Mouse (Mus musculus) regulatory T cell (primary cell): ENCODE measurements around the gene Rogdi.

ENCODE experiments used
- in situ Hi-C: fragments of 300-600 bp; cut with MboI, MseI; formaldehyde crosslinking; loops from one replicate; pipeline ENCODE4 v1.15.1; 2025; ENCODE audit warnings: high pct_unique_total_duplicates

Gene Rogdi

GRCm38 (mm10) chr16:4997553-4997952 is 15.8 kb downstream of the Rogdi start, which contains the start of gene Sept12:
TSS of gene Sept12 (minus strand) at chr16:4997852.
- in situ Hi-C loops: no loop called here

GRCm38 (mm10) chr16:4993276-4993675 is 20.1 kb downstream of the Rogdi start:
- in situ Hi-C loops: no loop called here

- in situ Hi-C loops: loop anchor here (5.0 kb wide), 1 partner anchor 158 kb away; no protein-coding TSS in a partner anchor
Observed at GRCm38 (mm10) chr16:4984717-4985116, 28.6 kb downstream of the Rogdi start.

- in situ Hi-C loops: loop anchor here (5.0 kb wide), 1 partner anchor 162 kb away; no protein-coding TSS in a partner anchor
Observed at GRCm38 (mm10) chr16:4979755-4980380, 33.5 kb downstream of the Rogdi start.

GRCm38 (mm10) chr16:4978275-4979051 is 34.9 kb downstream of the Rogdi start:
- in situ Hi-C loops: no loop called here

GRCm38 (mm10) chr16:4976180-4976579 is 37.2 kb downstream of the Rogdi start:
- in situ Hi-C loops: no loop called here

- in situ Hi-C loops: no loop called here
Observed at GRCm38 (mm10) chr16:4974521-4974920, 38.8 kb downstream of the Rogdi start.

- in situ Hi-C loops: no loop called here
Observed at GRCm38 (mm10) chr16:4971626-4972025, 41.7 kb downstream of the Rogdi start.

- in situ Hi-C loops: loop anchor here (10.0 kb wide), 1 partner anchor 84 kb away; the partner anchor contains the start of genes Mgrn1 and Ubald1
Observed at GRCm38 (mm10) chr16:4969055-4969843, 44.1 kb downstream of the Rogdi start.

- in situ Hi-C loops: loop anchor here (10.0 kb wide), 1 partner anchor 84 kb away; the partner anchor contains the start of genes Mgrn1 and Ubald1
Observed at GRCm38 (mm10) chr16:4968426-4968825, 44.9 kb downstream of the Rogdi start.

- in situ Hi-C loops: loop anchor here (10.0 kb wide), 1 partner anchor 81 kb away; the partner anchor contains the start of genes Mgrn1 and Ubald1
Observed at GRCm38 (mm10) chr16:4965392-4966129, 47.8 kb downstream of the Rogdi start.

GRCm38 (mm10) chr16:4964731-4965391 is 48.5 kb downstream of the Rogdi start:
- in situ Hi-C loops: loop anchor here (5.0 to 10.0 kb wide), 2 partner anchors 57 to 80 kb away; partner anchors contain the start of genes Mgrn1 and Ubald1

- in situ Hi-C loops: loop anchor here (5.0 to 10.0 kb wide), 2 partner anchors 58 to 79 kb away; partner anchors contain the start of genes Mgrn1 and Ubald1
Observed at GRCm38 (mm10) chr16:4963797-4964709, 49.3 kb downstream of the Rogdi start, which contains the start of gene Anks3. TSS of gene Anks3 (minus strand) at chr16:4964205.

- in situ Hi-C loops: loop anchor here (5.0 to 10.0 kb wide), 2 partner anchors 59 to 79 kb away; partner anchors contain the start of genes Mgrn1 and Ubald1
Observed at GRCm38 (mm10) chr16:4963346-4963745, 50.0 kb downstream of the Rogdi start.

- in situ Hi-C loops: loop anchor here (5.0 to 10.0 kb wide), 2 partner anchors 62 to 75 kb away; partner anchors contain the start of genes Mgrn1 and Ubald1
Observed at GRCm38 (mm10) chr16:4960260-4960659, 53.1 kb downstream of the Rogdi start.
